Mouse (Mus musculus) bone marrow macrophage, adult 2 months (primary cell): ENCODE results near the gene Exosc9.

Experiments
- CTCF ChIP-seq: IDR thresholded peaks from 2 replicates; pipeline ENCODE4 v1.5.1; 2012; ENCODE audit warnings: low read depth, mild to moderate bottlenecking, low read length, moderate library complexity
- POLR2A ChIP-seq: IDR thresholded peaks from 2 replicates; pipeline ENCODE4 v1.6.1; 2012; ENCODE audit warnings: mild to moderate bottlenecking, low read depth, low read length, borderline replicate concordance

GRCm38 (mm10) chr3:36530345-36530744, 22.1 kb upstream of the Exosc9 start:
- TF ChIP-seq POLR2A (no peak), CTCF (no peak)
